Mouse (Mus musculus): ENCODE measurements at regions not wholly inside any gene's neighbourhood (a gene's known extent, or its start where the extent isn't known, plus 50 kb on each side); places are given as distances from the start of the nearest gene placed in this dataset.

DNA sequence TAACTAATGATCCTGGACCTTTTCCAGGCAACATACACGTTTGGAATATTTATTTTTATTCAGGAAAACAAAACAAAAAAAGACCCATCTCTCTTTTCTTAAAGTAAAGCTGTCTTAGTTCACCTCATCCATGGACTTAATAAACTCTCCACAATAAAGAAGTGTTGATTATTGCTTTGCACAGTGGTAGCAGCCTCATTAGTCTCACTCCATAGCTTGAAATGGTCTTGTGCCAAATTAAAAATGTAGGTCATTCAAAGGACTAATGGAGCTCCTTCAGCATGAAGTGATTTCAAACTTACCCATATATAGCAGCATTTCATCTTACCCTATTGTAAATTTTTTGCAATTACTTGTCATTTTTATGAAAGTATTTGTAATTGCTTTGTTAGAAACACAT, 1109.8 kb downstream of the Ankrd7 start:
- TF ChIP-seq CTCF (conservative IDR thresholded peaks at IDR 0.05; ENCODE audit: low read length), result no peak
- no peak for TF ChIP-seq NANOG (IDR thresholded peaks at IDR 0.05; ENCODE audit: borderline replicate concordance, low read length)

Data from E14TG2a.4 (cell line).